Mouse (Mus musculus): ENCODE results near the gene Rps27.
"Not testable (repeated sequence)": the region's sequence is repeated elsewhere in the genome, so short reads cannot be mapped to it uniquely, and the experiment has no call there.

GRCm38 (mm10) chr3:90251731-90252226 lies 38.3 kb upstream of the Rps27 start:
- not testable (repeated sequence) for TF ChIP-seq CHD2 (IDR thresholded peaks at IDR 0.05; ENCODE audit: low read length); POLR2A (IDR thresholded peaks at IDR 0.05; ENCODE audit: control insufficient read depth in 1 of 2, insufficient read depth in 1 of 2, low read depth in 1 of 2, low read length in 2 of 2, poor library complexity in 1 of 2); GATA1 (IDR thresholded peaks at IDR 0.05; ENCODE audit: low read depth, low read length); ETS1 (IDR thresholded peaks at IDR 0.05; ENCODE audit: low read depth, low read length); POLR2AphosphoS2 (IDR thresholded peaks at IDR 0.05; ENCODE audit: low read length)

Measured in MEL (cell line).